Comparison of ENCODE assay signal across 8 mouse cellular contexts in genomic region chr6:115764179-115764578, GRCm38 (mm10). TPM values are rescaled to one million over a fixed set of nuclear protein-coding genes. Genes with fewer than 3 reads are reported as not detected.
A peak's percentile ranks its signal among the peaks of the same experiment; 100 is the strongest.
DNase-seq lines count a peak whose midpoint lies in the region; ATAC-seq and TF ChIP-seq lines count a peak whose summit lies in the region.

No protein-coding gene starts in this region.

- peak overlapping the region; percentile 29; the same call in 1 of the 2 replicates for H3K27ac ChIP-seq in MEL (ENCODE audit: control insufficient read depth, low read depth, low read length)
- peak overlapping the region; percentile 74 for H3K27ac ChIP-seq in embryonic facial prominence, embryonic 14.5 days (replicated peaks; ENCODE audit: low read depth, low read length)

- ATAC-seq in embryonic facial prominence, embryonic 14.5 days (ENCODE audit: low read depth): peak; percentile 93

- H3K4me3 ChIP-seq in C2C12 (ENCODE audit: insufficient read depth, poor library complexity, severe bottlenecking) (no peak overlapping the region), MEL (ENCODE audit: control insufficient read depth in 1 of 2, insufficient read depth in 1 of 2, low read depth in 2 of 2, low read length in 2 of 2) (no peak overlapping the region)
- no peak overlapping the region for H3K4me3 ChIP-seq in embryonic facial prominence, embryonic 14.5 days (ENCODE audit: low read depth, low read length)

- H3K9me3 ChIP-seq in MEL (replicated peaks; ENCODE audit: insufficient read depth, low read length): no peaks in the 10 kb centered on the region
- no peaks in the 10 kb centered on the region for H3K9me3 ChIP-seq in embryonic facial prominence, embryonic 14.5 days (ENCODE audit: control insufficient read depth, low read length)

- no peaks in the 10 kb centered on the region for H3K79me2 ChIP-seq in C2C12 (ENCODE audit: control insufficient read depth, insufficient read depth)
- no peaks in the 10 kb centered on the region for H3K79me2 ChIP-seq in MEL (ENCODE audit: control insufficient read depth, insufficient read depth, low read length, poor library complexity)

- H3K9ac ChIP-seq in MEL (ENCODE audit: control insufficient read depth, low read depth, low read length, poor library complexity, severe bottlenecking): peak overlapping the region; percentile 43; the same call in 1 of the 2 replicates
- peak overlapping the region; percentile 10; the same call in 1 of the 2 replicates for H3K9ac ChIP-seq in embryonic facial prominence, embryonic 14.5 days (ENCODE audit: low read depth, low read length)

- intact Hi-C loops in heart, postnatal 36 days (cut with DNase I): no loop called here

- 7% methylated on average over 7 of the region's 7 CpGs for WGBS in embryonic facial prominence, embryonic 14.5 days

- TF ChIP-seq CTCF in C2C12 (IDR thresholded peaks at IDR 0.05; ENCODE audit: control insufficient read depth, insufficient read depth, insufficient read length) (no peak), MEL (IDR thresholded peaks at IDR 0.05 in 2 of 3, conservative IDR thresholded peaks at IDR 0.05 in 1 of 3; ENCODE audit: control insufficient read depth in 1 of 3, insufficient read depth in 1 of 3, low read depth in 2 of 3, low read length in 3 of 3, poor library complexity in 1 of 3, severe bottlenecking in 1 of 3) (no peak)

- H3K4me2 ChIP-seq in embryonic facial prominence, embryonic 14.5 days (ENCODE audit: low read depth, low read length): peak overlapping the region; percentile 23; the same call in 1 of the 2 replicates

- TF ChIP-seq POLR2A in MEL (IDR thresholded peaks at IDR 0.05; ENCODE audit: control insufficient read depth in 1 of 2, insufficient read depth in 1 of 2, low read depth in 1 of 2, low read length in 2 of 2, poor library complexity in 1 of 2): no peak

- DNase-seq in MEL (ENCODE audit: low read depth, low spot score) (peak; percentile 60), adipocyte (ENCODE audit: low spot score) (no peak)
- peak; percentile 94 for DNase-seq in embryonic facial prominence, embryonic 14.5 days (ENCODE audit: low spot score)
- peak; percentile 40 to 53 for DNase-seq in heart, postnatal 36 days
- peak; percentile 13 for DNase-seq in layer of hippocampus, adult 9-10 months (ENCODE audit: low spot score)
- peak; percentile 90 for DNase-seq in lung, postnatal 36 days
- peak; percentile 54 for DNase-seq in right cerebral cortex, postnatal 14 days

- H3K27me3 ChIP-seq in C2C12 (ENCODE audit: control insufficient read depth, insufficient read depth, insufficient read length) (no peaks in the 10 kb centered on the region), MEL (ENCODE audit: control insufficient read depth in 1 of 2, insufficient read depth in 2 of 2, low read length in 2 of 2) (no peaks in the 10 kb centered on the region)
- no peaks in the 10 kb centered on the region for H3K27me3 ChIP-seq in embryonic facial prominence, embryonic 14.5 days (replicated peaks; ENCODE audit: control insufficient read depth, insufficient read depth, low read length)

- H3K79me3 ChIP-seq in C2C12 (ENCODE audit: low read depth): no peaks in the 10 kb centered on the region

- no peak for TF ChIP-seq EP300 in MEL (IDR thresholded peaks at IDR 0.05; ENCODE audit: low read depth in 1 of 2, low read length in 2 of 2)

- TF ChIP-seq RAD21 in MEL (IDR thresholded peaks at IDR 0.05; ENCODE audit: low read depth, low read length): no peak

- H3K36me3 ChIP-seq in C2C12 (ENCODE audit: control insufficient read depth, insufficient read depth) (no peaks in the 10 kb centered on the region), MEL (ENCODE audit: control insufficient read depth in 1 of 2, insufficient read depth in 2 of 2, low read length in 2 of 2) (peaks cover 0 to 29% of the 10 kb centered on the region in 2 experiments; a peak in 2 of 4 replicates)
- H3K36me3 ChIP-seq in embryonic facial prominence, embryonic 14.5 days (ENCODE audit: control insufficient read depth, insufficient read depth, low read length): no peaks in the 10 kb centered on the region

- no peak overlapping the region for H3ac ChIP-seq in C2C12 (ENCODE audit: control insufficient read depth, insufficient read length, low read depth)

- peaks cover 15 to 39% of the 10 kb centered on the region in 2 experiments for H3K4me1 ChIP-seq in MEL (ENCODE audit: control insufficient read depth in 1 of 2, insufficient read depth in 2 of 2, low read length in 2 of 2)
- peaks cover 10% of the 10 kb centered on the region for H3K4me1 ChIP-seq in embryonic facial prominence, embryonic 14.5 days (ENCODE audit: control insufficient read depth, insufficient read depth, low read length)

TF ChIP-seq in C2C12, 6 proteins besides CTCF, POLR2A, EP300 and RAD21:
- TF ChIP-seq MAX (IDR thresholded peaks at IDR 0.05): no peak
- peak; percentile 60 for TF ChIP-seq USF1 (IDR thresholded peaks at IDR 0.05; ENCODE audit: low read depth)
TF ChIP-seq in C2C12: peak in this region for 1.

TF ChIP-seq in MEL, 35 proteins besides CTCF, POLR2A, EP300 and RAD21:
- TF ChIP-seq MEF2A (IDR thresholded peaks at IDR 0.05; ENCODE audit: extremely low read depth, insufficient replicate concordance, low read depth, low read length, poor library complexity, severe bottlenecking): no peak
- peak; percentile 93 for TF ChIP-seq USF1 (IDR thresholded peaks at IDR 0.05; ENCODE audit: low read depth, low read length)
- peak; percentile 25 to 62; a peak in 2 of 4 replicates for TF ChIP-seq USF2 (IDR thresholded peaks at IDR 0.05; ENCODE audit: borderline replicate concordance in 1 of 2, insufficient read depth in 1 of 2, low read depth in 1 of 2, low read length in 2 of 2)
- TF ChIP-seq BHLHE40 (IDR thresholded peaks at IDR 0.05; ENCODE audit: borderline replicate concordance, low read depth, low read length): no peak
- peak; percentile 49; the same call in 1 of the 2 replicates for TF ChIP-seq MAX (IDR thresholded peaks at IDR 0.05; ENCODE audit: low read length)
- TF ChIP-seq MYC (IDR thresholded peaks at IDR 0.05; ENCODE audit: low read depth, low read length): peak; percentile 49; the same call in 1 of the 2 replicates
- 0 out of 2 replicates have a peak, but pooled peaks have one; percentile 10 for TF ChIP-seq TBP (IDR thresholded peaks at IDR 0.05; ENCODE audit: low read depth, low read length)
- 0 out of 2 replicates have a peak, but pooled peaks have one; percentile 9 for TF ChIP-seq HCFC1 (IDR thresholded peaks at IDR 0.05; ENCODE audit: low read depth, low read length)

RNA-seq across cellular contexts. Expression of gene Tmem40, which starts 2.0 kb away (rescaled TPM):
- polyA plus RNA-seq in C2C12 (2012; fragmentation: generic; extraction: Trizol): not detected
- total RNA-seq in MEL (2012; rRNA removed): 10.9 and 13.8 TPM in 2 replicates
- 10 to 100 TPM in 1 of 2 experiments, not detected in 1; 16.4 TPM for polyA plus RNA-seq in MEL (2012; ENCODE audit: insufficient read depth in 1 of 2, insufficient read length in 2 of 2, low read depth in 1 of 2, low replicate concordance in 2 of 2, missing spikeins in 1 of 2)
- 7.5 and 7.8 TPM in 2 replicates for polyA plus RNA-seq in embryonic facial prominence, embryonic 14.5 days (2014; fragmentation: Nextera tagmentation; extraction: Ambion mirVana)
- under 1 TPM; 0.33 to 0.60 TPM for total RNA-seq in heart, postnatal 36 days (2021)

RNA-seq across cellular contexts. Expression of gene Cand2, which starts 10.2 kb away (rescaled TPM):
- polyA plus RNA-seq in C2C12 (2012; fragmentation: generic; extraction: Trizol) (8.2 TPM), MEL (2012; ENCODE audit: insufficient read depth in 1 of 2, insufficient read length in 2 of 2, low read depth in 1 of 2, low replicate concordance in 2 of 2, missing spikeins in 1 of 2) (1 to 10 TPM in 1 of 2 experiments, not detected in 1; 6.6 TPM)
- 1.8 and 2.4 TPM in 2 replicates for total RNA-seq in MEL (2012; rRNA removed)
- 36.9 and 42.6 TPM in 2 replicates for polyA plus RNA-seq in embryonic facial prominence, embryonic 14.5 days (2014; fragmentation: Nextera tagmentation; extraction: Ambion mirVana)
- total RNA-seq in heart, postnatal 36 days (2021): 10 to 100 TPM; 72.4 to 76.5 TPM

RNA-seq across cellular contexts. Expression of gene Rpl32, which starts 44.4 kb away (rescaled TPM):
- polyA plus RNA-seq in C2C12 (2012; fragmentation: generic; extraction: Trizol) (5,589 TPM), MEL (2012; ENCODE audit: insufficient read depth in 1 of 2, insufficient read length in 2 of 2, low read depth in 1 of 2, low replicate concordance in 2 of 2, missing spikeins in 1 of 2) (1,000 to 10,000 TPM in 1 of 2 experiments, not detected in 1; 4,514 TPM)
- total RNA-seq in MEL (2012; rRNA removed): 4,686 and 5,400 TPM in 2 replicates
- polyA plus RNA-seq in embryonic facial prominence, embryonic 14.5 days (2014; fragmentation: Nextera tagmentation; extraction: Ambion mirVana): 2,245 and 2,432 TPM in 2 replicates
- 100 to 1,000 TPM; 621 to 649 TPM for total RNA-seq in heart, postnatal 36 days (2021)
